Mouse (Mus musculus): ENCODE measurements around the gene Pdk2.

DNA sequence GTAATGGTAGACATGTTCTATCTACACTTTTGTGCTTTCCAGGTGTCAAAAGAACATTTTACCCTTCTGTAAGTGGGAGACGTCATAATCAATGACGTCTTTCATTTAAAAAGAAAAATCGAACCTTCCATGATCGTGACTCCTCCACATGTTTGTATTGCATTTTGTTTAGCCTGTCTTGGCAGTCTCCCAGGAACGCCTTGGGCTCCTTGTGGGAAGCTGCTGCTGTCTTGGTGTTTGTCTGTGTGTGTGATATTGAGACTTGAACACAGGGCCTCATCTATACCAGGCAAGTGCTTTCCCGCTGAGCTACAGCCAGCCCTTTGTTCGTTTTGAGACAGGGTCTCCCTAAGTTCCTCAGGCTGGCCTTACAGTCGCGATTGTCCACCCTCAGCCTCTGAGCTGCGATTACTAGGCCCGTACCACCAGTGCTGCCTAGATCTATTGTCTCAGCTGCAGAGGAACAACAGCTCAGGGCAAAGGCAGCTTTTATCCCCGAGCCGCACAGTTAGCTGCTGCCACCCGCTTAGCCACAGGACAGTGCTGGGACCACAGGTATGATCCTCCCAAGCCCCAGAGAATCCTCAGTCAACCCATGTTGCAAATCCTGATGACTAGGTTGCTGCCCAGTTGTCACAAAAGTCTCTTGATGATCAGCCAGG is 2.9 kb downstream of the Pdk2 start:
- TF ChIP-seq CTCF (IDR thresholded peaks at IDR 0.05; ENCODE audit: extremely low read depth, insufficient read length, insufficient replicate concordance, low read depth, low read length) (no peak), POLR2A (IDR thresholded peaks at IDR 0.05; ENCODE audit: low read depth, low read length) (no peak)
